Mouse (Mus musculus) CH12.LX (cell line): Measurements from ENCODE around the gene Psmb9.

Experiments used
- CTCF ChIP-seq, 2 experiments: IDR thresholded peaks in 1 of 2; conservative IDR thresholded peaks in 1 of 2; 2 replicates each; pipeline ENCODE4 v1.5.1; 2011 to 2012; ENCODE audit warnings: low read depth in 2 of 2, low read length in 2 of 2, improper control_type of control experiment in 1 of 2, inconsistent platforms in 1 of 2, mild to moderate bottlenecking in 1 of 2, moderate library complexity in 1 of 2
- ELF1 ChIP-seq: IDR thresholded peaks from 2 replicates; pipeline ENCODE4 v1.6.1; 2014; ENCODE audit warnings: low read depth, mild to moderate bottlenecking, inconsistent platforms, low read length, improper control_type of control experiment
- ETS1 ChIP-seq: conservative IDR thresholded peaks from 2 replicates; pipeline ENCODE4 v1.6.1; 2012; ENCODE audit warnings: low read depth, mild to moderate bottlenecking, inconsistent platforms, low read length, improper control_type of control experiment, moderate library complexity
- JUND ChIP-seq: conservative IDR thresholded peaks from 2 replicates; pipeline ENCODE4 v1.6.1; 2011; ENCODE audit warnings: low read depth, low read length, improper control_type of control experiment
- KAT2A ChIP-seq: IDR thresholded peaks from 2 replicates; pipeline ENCODE4 v1.6.1; 2012; ENCODE audit warnings: low read length, improper control_type of control experiment, inconsistent platforms; ENCODE audit not compliant: insufficient replicate concordance
- MEF2A ChIP-seq: IDR thresholded peaks from 2 replicates; pipeline ENCODE4 v1.6.1; 2014; ENCODE audit warnings: low read depth, mild to moderate bottlenecking, inconsistent platforms, low read length, improper control_type of control experiment, borderline replicate concordance
- POLR2A ChIP-seq: IDR thresholded peaks from 2 replicates; pipeline ENCODE4 v1.6.1; 2011; ENCODE audit warnings: low read depth, mild to moderate bottlenecking, improper control_type of control experiment, low read length
- RAD21 ChIP-seq: IDR thresholded peaks from 2 replicates; pipeline ENCODE4 v1.6.1; 2011; ENCODE audit warnings: low read depth, mild to moderate bottlenecking, low read length, improper control_type of control experiment, moderate library complexity
- SMC3 ChIP-seq: IDR thresholded peaks from 2 replicates; pipeline ENCODE4 v1.6.1; 2011; ENCODE audit warnings: low read depth, low read length, improper control_type of control experiment
- TBP ChIP-seq: conservative IDR thresholded peaks from 2 replicates; pipeline ENCODE4 v1.6.1; 2011; ENCODE audit warnings: low read depth, low read length, improper control_type of control experiment
- TCF12 ChIP-seq: IDR thresholded peaks from 2 replicates; pipeline ENCODE4 v1.6.1; 2014; ENCODE audit warnings: low read depth, mild to moderate bottlenecking, inconsistent platforms, low read length, improper control_type of control experiment
- UBTF ChIP-seq: IDR thresholded peaks from 2 replicates; pipeline ENCODE4 v1.6.1; 2012; ENCODE audit warnings: low read depth, mild to moderate bottlenecking, inconsistent platforms, low read length, improper control_type of control experiment, moderate library complexity
- USF1 ChIP-seq: IDR thresholded peaks from 2 replicates; pipeline ENCODE4 v1.6.1; 2014; ENCODE audit warnings: low read depth, mild to moderate bottlenecking, inconsistent platforms, low read length, improper control_type of control experiment

GRCm38 (mm10) chr17:34234926-34235325 is 47.4 kb upstream of the Psmb9 start:
- TF ChIP-seq CTCF (conservative IDR thresholded peaks at IDR 0.05 in 1 of 2, IDR thresholded peaks at IDR 0.05 in 1 of 2; ENCODE audit: low read depth in 2 of 2, low read length in 2 of 2) (peak; percentile 58 to 92), POLR2A (peak; percentile 57), MEF2A (peak; percentile 74), RAD21 (peak; percentile 98), USF1 (no peak), UBTF (no peak), SMC3 (peak; percentile 96), ELF1 (peak; percentile 75), ETS1 (peak; percentile 21; the same call in 1 of the 2 replicates), KAT2A (0 out of 2 replicates have a peak, but pooled peaks have one; percentile 50), JUND (no peak), TBP (peak; percentile 60; the same call in 1 of the 2 replicates), TCF12 (peak; percentile 63)
